Mouse (Mus musculus) limb, embryonic 12.5 days (tissue): ENCODE results near the gene Hdgfl2. TPM values are rescaled to one million over a fixed set of nuclear protein-coding genes. Genes with fewer than 3 reads are reported as not detected.

Source experiments
- ATAC-seq: fragments of 200-750 bp; cut with Nextera tagmentation; 2 replicates; pipeline ENCODE4 v1.8.0; 2017; ENCODE audit warnings: low read depth, moderate TSS enrichment; ENCODE audit not compliant: insufficient number of reproducible peaks, insufficient read depth, low FRiP score, low TSS enrichment
- H3K27ac ChIP-seq: fragments of 300-500 bp; sonication (generic); 2 replicates; pipeline ENCODE4 v1.5.1; 2016; ENCODE audit warnings: mild to moderate bottlenecking, moderate library complexity
- H3K27me3 ChIP-seq: fragments of 300-500 bp; sonication (generic); 2 replicates; pipeline ENCODE4 v1.6.1; 2016; ENCODE audit warnings: mild to moderate bottlenecking, moderate library complexity
- H3K36me3 ChIP-seq: fragments of 300-500 bp; sonication (generic); 2 replicates; pipeline ENCODE4 v1.6.1; 2016; ENCODE audit warnings: mild to moderate bottlenecking, moderate library complexity
- H3K4me1 ChIP-seq: fragments of 300-500 bp; sonication (generic); replicated peaks from 2 replicates; pipeline ENCODE4 v1.6.1; 2016
- H3K4me2 ChIP-seq: fragments of 300-500 bp; sonication (generic); 2 replicates; pipeline ENCODE4 v1.6.1; 2016; ENCODE audit warnings: mild to moderate bottlenecking, moderate library complexity
- H3K4me3 ChIP-seq: fragments of 300-500 bp; sonication (generic); replicated peaks from 2 replicates; pipeline ENCODE4 v1.5.1; 2016; ENCODE audit warnings: mild to moderate bottlenecking
- H3K9ac ChIP-seq: fragments of 300-500 bp; sonication (generic); replicated peaks from 2 replicates; pipeline ENCODE4 v1.6.1; 2016; ENCODE audit warnings: mild to moderate bottlenecking, moderate library complexity
- H3K9me3 ChIP-seq: fragments of 300-500 bp; sonication (generic); 2 replicates; pipeline ENCODE4 v1.6.1; 2016; ENCODE audit warnings: mild to moderate bottlenecking, moderate library complexity
- WGBS: fragments of 180-500 bp; shearing (Covaris S2); methylation state at CpG from one replicate; pipeline ENCODE4 v1.1.7; 2016; 5-methylcytosine and 5-hydroxymethylcytosine counted together
- polyA plus RNA-seq: library from polyadenylated mRNA; unstranded; fragments of >200 nt; fragmentation: Nextera tagmentation; extraction: Ambion mirVana; gene quantifications from 2 replicates; pipeline ENCODE4 v1.2.1, GENCODE M21; 2016

The Hdgfl2 gene
- polyA plus RNA-seq, 1 experiment from 2014 or later, result 176 TPM

GRCm38 (mm10) chr17:56107736-56108135 lies 28.3 kb downstream of the Hdgfl2 start:
- H3K9ac ChIP-seq, result no peak overlapping the region
- H3K9me3 ChIP-seq, result no peaks in the 10 kb centered on the region
- ATAC-seq, result no peak
- H3K36me3 ChIP-seq, result peaks cover 23% of the 10 kb centered on the region
- no peak overlapping the region for H3K27ac ChIP-seq
- no peaks in the 10 kb centered on the region for H3K27me3 ChIP-seq
- 54% methylated on average over 2 of the region's 2 CpGs for WGBS
- no peak overlapping the region for H3K4me3 ChIP-seq
- no peaks in the 10 kb centered on the region for H3K4me1 ChIP-seq
- no peak overlapping the region for H3K4me2 ChIP-seq

- H3K27ac ChIP-seq, result no peak overlapping the region
- no peak overlapping the region for H3K4me3 ChIP-seq
- no peak overlapping the region for H3K9ac ChIP-seq
- peaks cover 16% of the 10 kb centered on the region for H3K36me3 ChIP-seq
- H3K4me1 ChIP-seq, result no peaks in the 10 kb centered on the region
- no peaks in the 10 kb centered on the region for H3K9me3 ChIP-seq
- 84% methylated on average over 6 of the region's 6 CpGs for WGBS
- ATAC-seq, result no peak
- no peaks in the 10 kb centered on the region for H3K27me3 ChIP-seq
- H3K4me2 ChIP-seq, result no peak overlapping the region
Observed at GRCm38 (mm10) chr17:56108334-56109044, 29.1 kb downstream of the Hdgfl2 start.

GRCm38 (mm10) chr17:56109219-56110051 lies 30.0 kb downstream of the Hdgfl2 start, which contains the start of gene Plin4:
Plin4 (minus strand) TSS chr17:56109803.
- H3K27me3 ChIP-seq, result no peaks in the 10 kb centered on the region
- no peak within 1 kb of the TSS for H3K4me2 ChIP-seq
- H3K4me1 ChIP-seq, result no peaks in the 10 kb centered on the region
- WGBS, result 53% methylated on average over 10 of the region's 10 CpGs
- peaks cover 9% of the 10 kb centered on the region; the same call in 1 of the 2 replicates for H3K36me3 ChIP-seq
- no peak within 1 kb of the TSS for H3K27ac ChIP-seq
- no peak for ATAC-seq
- H3K4me3 ChIP-seq, result no peak within 1 kb of the TSS
- H3K9ac ChIP-seq, result no peak within 1 kb of the TSS
- H3K9me3 ChIP-seq, result no peaks in the 10 kb centered on the region

- 75% methylated on average over 4 of the region's 4 CpGs for WGBS
Observed at GRCm38 (mm10) chr17:56110571-56110970, 31.1 kb downstream of the Hdgfl2 start.

GRCm38 (mm10) chr17:56111021-56111420 lies 31.6 kb downstream of the Hdgfl2 start:
- WGBS, result 75% methylated on average over 1 of the region's 1 CpGs
- H3K27me3 ChIP-seq, result peaks cover 8% of the 10 kb centered on the region
- H3K9ac ChIP-seq, result no peak overlapping the region
- no peak overlapping the region for H3K27ac ChIP-seq
- peaks cover 9% of the 10 kb centered on the region; the same call in 1 of the 2 replicates for H3K36me3 ChIP-seq
- no peak for ATAC-seq
- H3K4me1 ChIP-seq, result no peaks in the 10 kb centered on the region
- H3K9me3 ChIP-seq, result no peaks in the 10 kb centered on the region
- no peak overlapping the region for H3K4me2 ChIP-seq
- H3K4me3 ChIP-seq, result no peak overlapping the region

More at GRCm38 (mm10) chr17:56110571-56110970, 31.1 kb downstream of the Hdgfl2 start:
- peaks cover 4% of the 10 kb centered on the region; the same call in 1 of the 2 replicates for H3K27me3 ChIP-seq
- no peak overlapping the region for H3K4me3 ChIP-seq
- ATAC-seq, result no peak
- no peaks in the 10 kb centered on the region for H3K9me3 ChIP-seq
- no peak overlapping the region for H3K4me2 ChIP-seq
- no peaks in the 10 kb centered on the region for H3K4me1 ChIP-seq
- peaks cover 9% of the 10 kb centered on the region; the same call in 1 of the 2 replicates for H3K36me3 ChIP-seq
- no peak overlapping the region for H3K9ac ChIP-seq
- no peak overlapping the region for H3K27ac ChIP-seq

GRCm38 (mm10) chr17:56111864-56112263 lies 32.4 kb downstream of the Hdgfl2 start:
- Histone ChIP-seq H3K4me3 (no peak overlapping the region), H3K4me1 (0 out of 2 replicates have a peak, but pooled peaks cover under 1% of the 10 kb centered on the region), H3K27me3 (peaks cover 16% of the 10 kb centered on the region), H3K36me3 (peaks cover 9% of the 10 kb centered on the region; the same call in 1 of the 2 replicates), H3K4me2 (no peak overlapping the region), H3K27ac (no peak overlapping the region), H3K9ac (no peak overlapping the region), H3K9me3 (no peaks in the 10 kb centered on the region)
- peak; percentile 3; the same call in 1 of the 2 replicates for ATAC-seq
- WGBS, result 48% methylated on average over 5 of the region's 5 CpGs

- peaks cover 8% of the 10 kb centered on the region for H3K4me1 ChIP-seq
- no peak overlapping the region for H3K9ac ChIP-seq
- no peak overlapping the region for H3K4me3 ChIP-seq
- H3K4me2 ChIP-seq, result no peak overlapping the region
- H3K9me3 ChIP-seq, result no peaks in the 10 kb centered on the region
- H3K27me3 ChIP-seq, result peaks cover 25% of the 10 kb centered on the region
- no peak overlapping the region for H3K27ac ChIP-seq
- peaks cover 9% of the 10 kb centered on the region; the same call in 1 of the 2 replicates for H3K36me3 ChIP-seq
- WGBS, result 67% methylated on average over 3 of the region's 3 CpGs
- ATAC-seq, result no peak
Observed at GRCm38 (mm10) chr17:56112743-56113142, 33.3 kb downstream of the Hdgfl2 start.

GRCm38 (mm10) chr17:56116193-56116592 lies 36.8 kb downstream of the Hdgfl2 start:
- Histone ChIP-seq H3K27me3 (peaks cover 58% of the 10 kb centered on the region), H3K27ac (no peak overlapping the region), H3K9me3 (no peaks in the 10 kb centered on the region), H3K4me3 (no peak overlapping the region), H3K4me1 (peaks cover 19% of the 10 kb centered on the region), H3K4me2 (no peak overlapping the region), H3K9ac (no peak overlapping the region), H3K36me3 (no peaks in the 10 kb centered on the region)
- WGBS, result 78% methylated on average over 10 of the region's 10 CpGs
- ATAC-seq, result no peak

- Histone ChIP-seq H3K27ac (no peak within 1 kb of the TSS), H3K4me3 (peak within 1 kb of the TSS; percentile 30), H3K36me3 (no peaks in the 10 kb centered on the region), H3K27me3 (peaks cover 69% of the 10 kb centered on the region), H3K9ac (peak within 1 kb of the TSS; percentile 23), H3K9me3 (peaks cover 6% of the 10 kb centered on the region), H3K4me1 (peaks cover 19% of the 10 kb centered on the region), H3K4me2 (peak within 1 kb of the TSS; percentile 60)
- ATAC-seq, result peak; percentile 18; the same call in 1 of the 2 replicates
- under 1% methylated on average over 26 of the region's 27 CpGs for WGBS
Observed at GRCm38 (mm10) chr17:56117251-56117710, 37.8 kb downstream of the Hdgfl2 start, which contains the start of gene Plin5. Plin5 (minus strand) TSS chr17:56117596.

GRCm38 (mm10) chr17:56119431-56119830 lies 40.0 kb downstream of the Hdgfl2 start:
- ATAC-seq, result no peak
- Histone ChIP-seq H3K4me3 (peak overlapping the region; percentile 16), H3K27ac (no peak overlapping the region), H3K36me3 (no peaks in the 10 kb centered on the region), H3K4me1 (peaks cover 25% of the 10 kb centered on the region), H3K4me2 (peak overlapping the region; percentile 26; the same call in 1 of the 2 replicates), H3K9ac (no peak overlapping the region), H3K27me3 (peaks cover 91% of the 10 kb centered on the region), H3K9me3 (peaks cover 17% of the 10 kb centered on the region)
- WGBS, result 43% methylated on average over 12 of the region's 12 CpGs
